Mouse (Mus musculus): ENCODE measurements at regions not wholly inside any gene's neighbourhood (a gene's known extent, or its start where the extent isn't known, plus 50 kb on each side); places are given as distances from the start of the nearest gene placed in this dataset.

- Histone ChIP-seq H3K27me3 (ENCODE audit: control insufficient read depth in 1 of 2, insufficient read depth in 2 of 2, low read length in 2 of 2) (no peaks in the 10 kb centered on the region), H3K9me3 (replicated peaks; ENCODE audit: insufficient read depth, low read length) (no peaks in the 10 kb centered on the region), H3K9ac (ENCODE audit: control insufficient read depth, low read depth, low read length, poor library complexity, severe bottlenecking) (no peak overlapping the region), H3K79me2 (ENCODE audit: control insufficient read depth, insufficient read depth, low read length, poor library complexity) (no peaks in the 10 kb centered on the region), H3K4me1 (ENCODE audit: control insufficient read depth in 1 of 2, insufficient read depth in 2 of 2, low read length in 2 of 2) (no peaks in the 10 kb centered on the region), H3K4me3 (ENCODE audit: control insufficient read depth in 1 of 2, insufficient read depth in 1 of 2, low read depth in 2 of 2, low read length in 2 of 2) (no peak overlapping the region), H3K36me3 (ENCODE audit: control insufficient read depth in 1 of 2, insufficient read depth in 2 of 2, low read length in 2 of 2) (no peaks in the 10 kb centered on the region), H3K27ac (ENCODE audit: control insufficient read depth, low read depth, low read length) (no peak overlapping the region)
- DNase-seq (ENCODE audit: low read depth, low spot score), result no peak
- TF ChIP-seq CHD1 (IDR thresholded peaks at IDR 0.05; ENCODE audit: low read depth, low read length), result no peak
These were observed 91.7 kb upstream of the Dyrk2 start for GRCm38 (mm10) chr10:118961713-118962181.

- Histone ChIP-seq H3K36me3 (ENCODE audit: control insufficient read depth in 1 of 2, insufficient read depth in 2 of 2, low read length in 2 of 2) (no peaks in the 10 kb centered on the region), H3K9me3 (replicated peaks; ENCODE audit: insufficient read depth, low read length) (no peaks in the 10 kb centered on the region), H3K4me1 (ENCODE audit: control insufficient read depth in 1 of 2, insufficient read depth in 2 of 2, low read length in 2 of 2) (no peaks in the 10 kb centered on the region), H3K79me2 (ENCODE audit: control insufficient read depth, insufficient read depth, low read length, poor library complexity) (no peaks in the 10 kb centered on the region), H3K27ac (ENCODE audit: control insufficient read depth, low read depth, low read length) (no peak overlapping the region), H3K9ac (ENCODE audit: control insufficient read depth, low read depth, low read length, poor library complexity, severe bottlenecking) (no peak overlapping the region), H3K27me3 (ENCODE audit: control insufficient read depth in 1 of 2, insufficient read depth in 2 of 2, low read length in 2 of 2) (no peaks in the 10 kb centered on the region), H3K4me3 (ENCODE audit: control insufficient read depth in 1 of 2, insufficient read depth in 1 of 2, low read depth in 2 of 2, low read length in 2 of 2) (no peak overlapping the region)
- TF ChIP-seq TAL1 (IDR thresholded peaks at IDR 0.05; ENCODE audit: low read length) (no peak), GABPA (IDR thresholded peaks at IDR 0.05; ENCODE audit: low read depth, low read length) (no peak), CHD1 (IDR thresholded peaks at IDR 0.05; ENCODE audit: low read depth, low read length) (no peak), ELF1 (IDR thresholded peaks at IDR 0.05; ENCODE audit: low read depth, low read length) (no peak), MAZ (IDR thresholded peaks at IDR 0.05; ENCODE audit: low read depth, low read length) (no peak), NELFE (IDR thresholded peaks at IDR 0.05; ENCODE audit: low read depth, low read length) (no peak), MAX (IDR thresholded peaks at IDR 0.05; ENCODE audit: low read length) (no peak), ZNF384 (IDR thresholded peaks at IDR 0.05; ENCODE audit: low read depth, low read length) (no peak), UBTF (IDR thresholded peaks at IDR 0.05; ENCODE audit: borderline replicate concordance, insufficient read depth, low read depth, low read length) (no peak), HCFC1 (IDR thresholded peaks at IDR 0.05; ENCODE audit: low read depth, low read length) (no peak), MAFK (IDR thresholded peaks at IDR 0.05; ENCODE audit: borderline replicate concordance, low read depth, low read length) (no peak), MXI1 (IDR thresholded peaks at IDR 0.05; ENCODE audit: low read depth, low read length) (no peak), ZC3H11A (IDR thresholded peaks at IDR 0.05; ENCODE audit: low read depth, low read length) (no peak), KAT2A (conservative IDR thresholded peaks at IDR 0.05; ENCODE audit: low read depth, low read length) (no peak), JUND (IDR thresholded peaks at IDR 0.05; ENCODE audit: low read depth, low read length) (no peak), CTCF (IDR thresholded peaks at IDR 0.05 in 2 of 3, conservative IDR thresholded peaks at IDR 0.05 in 1 of 3; ENCODE audit: control insufficient read depth in 1 of 3, insufficient read depth in 1 of 3, low read depth in 2 of 3, low read length in 3 of 3, poor library complexity in 1 of 3, severe bottlenecking in 1 of 3) (no peak), MEF2A (IDR thresholded peaks at IDR 0.05; ENCODE audit: extremely low read depth, insufficient replicate concordance, low read depth, low read length, poor library complexity, severe bottlenecking) (no peak), SIN3A (IDR thresholded peaks at IDR 0.05; ENCODE audit: low read length) (no peak), POLR2AphosphoS5 (IDR thresholded peaks at IDR 0.05; ENCODE audit: borderline replicate concordance, low read depth, low read length) (no peak)
- no peak for DNase-seq (ENCODE audit: low read depth, low spot score)
These were observed 90.1 kb upstream of the Dyrk2 start for GRCm38 (mm10) chr10:118960076-118960475.
